In the genomic region with DNA sequence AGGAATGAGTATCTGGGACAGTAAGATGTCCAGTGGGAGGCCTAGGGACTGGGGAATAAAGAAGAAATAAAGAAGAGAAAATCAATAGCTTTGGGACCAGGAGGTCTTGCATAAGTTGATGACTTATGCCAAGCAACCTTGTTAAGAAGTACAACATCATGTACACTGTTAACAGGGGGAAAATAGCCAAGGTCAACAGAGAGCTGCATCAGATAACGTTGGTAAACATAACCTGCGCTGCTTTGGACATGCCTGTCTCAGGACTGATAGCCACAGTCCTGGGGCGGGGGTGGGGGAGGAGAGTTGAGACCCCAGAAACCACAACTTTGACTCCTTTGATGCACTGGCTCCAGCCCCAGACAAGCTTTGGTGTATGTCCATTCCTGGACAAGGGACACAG, we compare ENCODE assay signal across 16 mouse cellular contexts.
"Had no signal": no experiment of that assay in that cellular context is flagged by ENCODE, and none has a peak within 500 bp of the region (broad histone marks: within the 10 kb centered on the region; RNA-seq: fewer than 3 reads in every experiment).

No protein-coding gene starts in this region.

- H3K36me3 ChIP-seq: neural tube, embryonic 13.5 days; neural tube, embryonic 15.5 days; stomach, embryonic 15.5 days had no signal

- H3K9ac ChIP-seq: neural tube, embryonic 13.5 days; neural tube, embryonic 15.5 days; stomach, embryonic 15.5 days had no signal

- H3K27me3 ChIP-seq: neural tube, embryonic 13.5 days; neural tube, embryonic 15.5 days; stomach, embryonic 15.5 days had no signal

- H3K27ac ChIP-seq: neural tube, embryonic 13.5 days; neural tube, embryonic 15.5 days; stomach, embryonic 15.5 days; stomach, postnatal 0 days had no signal

- H3K4me3 ChIP-seq: neural tube, embryonic 13.5 days; neural tube, embryonic 15.5 days; stomach, embryonic 15.5 days had no signal

- DNase-seq: retina, postnatal 1 day; right cerebral cortex, adult 18-20 months; right cerebral cortex, postnatal 14 days; right cerebral cortex, postnatal 25 days; right cerebral cortex, postnatal 4 days; spleen, adult 18-20 months; thymus, adult 18-20 months; thymus, adult 2 months; thymus, postnatal 14 days; thymus, postnatal 25 days; thymus, postnatal 36 days; thymus, postnatal 4 days had no signal

- H3K4me1 ChIP-seq: neural tube, embryonic 13.5 days; neural tube, embryonic 15.5 days; stomach, embryonic 15.5 days had no signal
